Mouse (Mus musculus) left cerebral cortex, adult 18-20 months (tissue): ENCODE data around the gene Bcl6b. TPM values are rescaled to one million over a fixed set of nuclear protein-coding genes. Genes with fewer than 3 reads are reported as not detected.

Experiments
- DNase-seq, 2 experiments: peaks; one replicate each; pipeline ENCODE4 v3.0.0; 2021 to 2022; ENCODE audit warnings: low spot score in 2 of 2, mixed read lengths in 1 of 2
- total RNA-seq, 2 experiments: library from RNA; stranded (reverse); gene quantifications; 2 replicates each; pipeline ENCODE4 v1.2.3; 2021

Gene Bcl6b
- total RNA-seq, 2 experiments from 2014 or later, result 1.2 to 3.2 TPM

DNA sequence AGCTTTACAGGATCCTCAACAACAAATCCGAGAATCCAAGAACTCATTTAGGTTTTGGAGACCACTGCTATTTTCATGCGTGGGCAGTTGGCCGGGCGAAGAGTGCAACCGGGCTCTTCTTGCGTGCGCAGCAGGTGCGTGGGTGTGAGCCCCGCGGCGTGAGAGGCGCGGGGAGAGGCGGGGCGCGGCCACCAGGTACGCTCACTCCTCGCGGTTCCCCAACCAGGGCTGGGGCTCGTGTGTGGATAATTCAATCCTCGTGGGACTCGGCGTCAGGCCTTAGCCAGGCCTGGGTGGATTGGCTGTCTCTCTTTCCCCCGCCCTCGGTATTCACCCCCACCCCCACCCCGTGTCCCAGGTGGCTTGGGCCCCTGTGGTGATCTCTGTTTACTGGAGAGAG, 15.9 kb downstream of the Bcl6b start:
- no peak for DNase-seq

- peak; percentile 66 to 71 for DNase-seq
Measured at GRCm38 (mm10) chr11:70212896-70213295, 16.7 kb downstream of the Bcl6b start.

DNA sequence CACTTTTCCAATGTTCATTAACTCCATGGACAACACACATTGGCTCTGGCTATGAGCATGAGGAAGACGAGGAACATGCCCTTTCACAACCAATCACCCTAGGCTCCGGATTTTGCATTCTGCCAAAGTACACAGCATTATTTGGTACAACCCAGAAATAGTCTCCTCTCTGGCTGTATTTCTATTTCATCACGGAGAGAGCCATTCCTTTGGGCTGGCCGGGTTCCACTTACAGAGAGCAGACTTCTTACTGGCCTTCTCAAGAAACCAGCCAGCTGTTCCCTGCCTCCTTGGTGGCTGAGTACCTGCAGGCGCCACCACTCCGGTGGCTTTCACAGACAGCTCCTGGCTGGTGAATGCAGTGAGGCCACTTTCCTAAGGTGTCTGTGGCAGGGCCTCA, 17.2 kb downstream of the Bcl6b start, which contains the start of gene Slc16a11:
Slc16a11 (plus strand) TSS at position 330 of the 400 bp plus-strand sequence.
- DNase-seq, result no peak

- DNase-seq, result no peak
Measured at GRCm38 (mm10) chr11:70211972-70212371, 17.6 kb downstream of the Bcl6b start.

- DNase-seq, result no peak
Measured at GRCm38 (mm10) chr11:70210681-70211080, 18.9 kb downstream of the Bcl6b start.

GRCm38 (mm10) chr11:70208778-70209388, 20.7 kb downstream of the Bcl6b start:
- DNase-seq, result no peak

DNA sequence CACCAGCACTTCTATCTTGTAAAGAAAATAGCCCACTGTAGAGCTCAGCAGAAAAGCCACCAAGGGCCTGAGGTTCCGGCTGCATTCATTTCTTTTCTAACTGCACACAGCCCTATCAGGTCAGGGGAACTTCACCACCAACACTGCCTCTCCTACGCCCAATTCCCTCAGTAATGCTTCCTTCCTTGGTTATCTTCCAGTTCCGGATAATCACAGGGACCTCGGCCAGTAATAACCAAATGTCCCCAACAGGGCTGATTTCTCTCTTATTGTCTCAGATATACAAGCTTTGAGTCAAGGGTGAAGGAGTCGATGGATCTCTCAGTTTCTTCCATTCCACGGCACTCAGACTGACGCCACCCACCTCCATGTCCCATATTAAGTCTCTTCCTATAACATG, 22.3 kb downstream of the Bcl6b start:
- DNase-seq, result no peak

DNA sequence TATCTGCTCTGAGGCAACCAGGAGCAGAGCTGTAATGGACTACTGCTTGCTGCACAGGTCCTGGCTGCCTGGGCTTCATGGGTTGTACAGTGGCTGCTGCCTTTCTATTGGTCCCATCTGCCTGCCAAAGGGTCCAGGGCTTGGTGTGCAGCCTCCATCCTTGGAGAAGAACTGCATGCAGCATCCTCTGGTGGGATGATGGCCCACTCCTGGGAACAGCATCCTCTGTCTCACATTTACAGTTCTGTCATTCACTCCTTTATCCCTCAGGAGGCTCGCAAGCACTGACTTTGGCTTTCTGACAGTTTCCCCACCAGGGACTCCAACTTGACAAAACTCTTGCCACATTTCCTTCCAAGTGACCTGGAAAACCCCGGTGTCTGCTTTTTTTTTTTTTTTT, 22.8 kb downstream of the Bcl6b start:
- no peak for DNase-seq

DNA sequence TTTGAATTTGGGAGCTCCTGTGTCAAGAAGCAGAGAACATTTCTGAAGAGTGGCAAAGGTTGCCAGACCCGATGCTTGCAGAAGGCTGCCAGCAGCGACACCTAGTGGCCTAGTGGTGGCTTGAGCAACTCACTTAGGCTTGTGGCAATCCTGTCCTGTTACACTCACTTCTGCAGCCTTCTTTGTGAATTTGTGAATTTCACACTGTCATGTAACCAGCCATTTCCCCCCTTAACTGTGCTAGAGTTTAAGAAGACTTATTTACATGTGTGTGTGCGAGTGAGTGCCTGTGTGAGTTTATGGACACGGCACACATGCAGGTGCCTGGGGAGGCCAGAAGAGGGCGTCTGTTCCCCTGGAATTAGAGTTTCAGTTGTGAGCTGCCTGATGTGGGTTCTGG, 27.9 kb downstream of the Bcl6b start:
- peak; percentile 79 to 85 for DNase-seq

GRCm38 (mm10) chr11:70200036-70200608, 29.5 kb downstream of the Bcl6b start:
- DNase-seq, result no peak

GRCm38 (mm10) chr11:70199107-70199506, 30.5 kb downstream of the Bcl6b start:
- no peak for DNase-seq

DNA sequence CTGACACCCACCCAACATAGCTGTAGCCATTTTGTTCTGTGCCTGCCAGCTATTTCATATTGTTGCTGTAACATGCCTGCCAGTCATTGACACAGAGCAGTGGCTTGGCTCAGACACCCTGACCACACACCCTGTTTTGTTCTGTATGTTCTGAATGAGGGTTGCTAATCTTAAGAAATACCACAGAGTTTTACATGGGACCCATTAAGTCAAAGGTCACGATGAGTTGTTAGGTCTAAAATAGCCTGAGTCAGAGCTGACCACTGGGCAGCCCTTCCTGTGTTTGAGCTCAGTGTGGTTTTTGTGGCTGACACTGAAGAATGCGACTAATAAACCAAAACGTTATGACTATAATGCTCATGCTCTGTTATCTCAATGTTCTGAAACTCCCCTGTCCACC, 31.3 kb downstream of the Bcl6b start:
- DNase-seq, result no peak

GRCm38 (mm10) chr11:70193354-70194285, 36.0 kb downstream of the Bcl6b start:
- no peak for DNase-seq

DNA sequence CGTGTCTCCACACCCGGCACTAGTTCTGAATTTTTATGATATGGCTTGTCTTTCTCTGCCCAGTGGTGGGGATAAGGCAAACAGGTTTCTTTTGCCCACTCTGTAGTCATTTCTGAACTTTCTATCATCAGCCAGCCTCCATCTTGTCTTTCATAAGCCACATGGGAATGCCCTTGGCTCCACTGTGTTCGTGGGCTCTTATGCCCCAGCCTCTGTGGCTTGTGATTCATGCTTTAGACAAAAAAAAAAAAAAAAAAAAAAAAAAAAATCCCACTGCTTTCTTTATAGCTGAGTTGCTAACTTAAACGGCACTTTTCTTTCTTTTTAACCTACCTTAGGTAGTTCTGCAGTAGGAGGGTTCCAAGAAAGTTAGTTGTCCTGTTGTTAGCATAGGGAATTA, 37.4 kb downstream of the Bcl6b start:
- DNase-seq, result no peak

DNA sequence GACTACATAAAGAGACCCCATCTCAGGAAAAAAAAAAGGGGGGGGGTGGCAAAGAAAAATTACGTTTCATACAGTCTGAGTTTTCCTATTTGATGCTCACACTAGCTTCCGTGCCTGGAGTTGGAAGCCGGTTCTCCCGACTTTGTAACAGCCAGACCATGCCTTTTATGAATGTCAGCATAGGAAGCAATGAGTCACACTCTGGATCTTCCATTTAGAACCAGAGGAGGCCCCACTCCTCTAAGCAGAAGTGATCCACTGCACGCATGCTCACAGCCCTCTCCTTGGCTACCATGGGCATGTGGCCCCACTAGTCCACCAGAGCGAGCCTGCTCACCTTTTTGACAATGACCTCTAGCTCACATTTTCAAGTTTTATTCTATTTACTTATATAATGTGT, 38.4 kb downstream of the Bcl6b start:
- DNase-seq, result no peak

- no peak for DNase-seq
Measured at GRCm38 (mm10) chr11:70189319-70190134, 40.1 kb downstream of the Bcl6b start.

DNA sequence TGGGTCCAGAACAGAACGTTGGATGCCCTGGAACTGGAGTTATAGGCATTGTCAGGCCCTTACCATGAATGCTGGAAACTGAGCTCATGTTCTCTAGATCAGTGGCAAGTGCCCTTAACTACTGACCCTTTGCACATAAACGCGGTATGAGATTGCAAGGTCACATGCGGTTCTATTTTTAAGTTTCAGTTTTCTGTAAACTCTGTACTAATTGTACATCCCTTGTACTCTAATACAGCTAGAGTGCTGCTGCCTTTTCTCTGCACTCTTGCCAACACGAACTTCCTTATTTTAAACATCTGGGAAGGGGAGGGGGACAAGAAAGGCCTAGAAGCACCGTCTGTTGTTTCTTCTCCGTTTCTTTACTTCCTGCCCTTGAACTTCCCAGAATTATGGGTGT, 44.5 kb downstream of the Bcl6b start:
- DNase-seq, result no peak

DNA sequence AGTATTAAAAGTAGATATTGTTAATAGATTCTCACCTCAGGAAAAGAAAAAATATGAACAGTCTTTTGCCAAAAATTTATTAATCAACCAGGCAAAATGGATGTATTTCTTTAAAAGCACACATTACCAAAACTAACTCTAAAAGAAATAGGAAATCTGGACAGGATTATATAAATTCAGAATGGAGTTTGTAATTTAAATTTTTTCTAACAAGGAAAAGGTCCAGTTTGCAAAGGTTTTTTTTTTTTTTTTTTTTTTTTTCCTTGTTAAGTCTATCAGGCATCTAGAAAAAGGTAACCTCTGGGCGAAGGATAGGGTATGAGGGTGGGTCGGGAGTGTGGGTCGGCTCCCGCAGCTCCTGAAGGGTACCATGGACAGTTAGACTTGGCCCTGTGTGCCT, 49.1 kb downstream of the Bcl6b start:
- no peak for DNase-seq

GRCm38 (mm10) chr11:70179401-70179800, 50.2 kb downstream of the Bcl6b start:
- peak; percentile 19 to 20 for DNase-seq

DNA sequence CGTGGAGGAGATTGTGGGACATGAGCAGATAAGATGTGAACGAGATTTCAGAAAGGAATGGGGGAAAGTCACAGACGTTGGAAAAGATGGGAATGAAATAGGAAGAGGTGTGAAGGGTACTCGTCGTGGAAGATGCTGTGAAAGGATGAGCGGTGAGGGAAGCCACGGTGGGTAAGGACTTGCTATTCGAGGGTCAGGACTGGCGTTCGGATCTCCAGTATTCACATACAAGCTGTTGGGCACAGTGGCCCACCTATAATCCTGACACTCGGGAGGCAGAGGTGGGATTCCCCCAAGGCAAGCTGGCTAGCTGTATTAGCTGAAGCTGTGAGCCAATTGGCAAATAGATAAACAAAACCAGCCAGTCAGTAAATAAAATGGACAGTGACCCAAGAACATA, 50.8 kb downstream of the Bcl6b start:
- no peak for DNase-seq

DNA sequence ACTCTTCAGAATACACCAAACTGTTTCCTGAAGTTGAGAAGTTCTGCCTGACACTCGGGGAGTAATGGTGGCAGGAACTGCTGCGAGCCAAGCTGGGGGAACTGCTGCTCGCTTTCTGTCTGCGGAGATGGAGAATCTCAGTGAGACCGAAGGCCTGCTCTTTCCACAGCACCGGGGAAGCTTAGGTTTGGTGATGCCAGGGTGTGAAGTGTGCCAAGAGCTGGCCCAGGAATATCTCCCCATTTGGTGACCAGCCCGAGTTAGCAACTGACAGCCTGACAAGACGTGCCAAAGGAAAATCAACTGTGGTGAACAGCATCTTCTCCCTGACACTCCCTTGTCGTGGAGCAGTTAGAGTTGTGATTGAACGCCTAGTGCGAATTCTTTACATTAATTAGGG, 51.3 kb downstream of the Bcl6b start:
- no peak for DNase-seq
